Mouse (Mus musculus): ENCODE results near the gene Zfp503. TPM values are rescaled to one million over a fixed set of nuclear protein-coding genes. Genes with fewer than 3 reads are reported as not detected.

Zfp503 gene
- polyA plus RNA-seq, 1 experiment from 2014 or later: 41.4 TPM

- H3K4me1 ChIP-seq (replicated peaks; ENCODE audit: insufficient read depth, low read length): no peaks in the 10 kb centered on the region
- H3K9ac ChIP-seq (ENCODE audit: low read depth, low read length): no peak overlapping the region
- H3K27ac ChIP-seq: no peak overlapping the region
- no peak for TF ChIP-seq CTCF (IDR thresholded peaks at IDR 0.05; ENCODE audit: low read depth)
- no peaks in the 10 kb centered on the region for H3K27me3 ChIP-seq (ENCODE audit: insufficient read depth, low read length)
- H3K4me3 ChIP-seq (replicated peaks; ENCODE audit: low read depth, low read length): no peak overlapping the region
- no peak overlapping the region for H3K4me2 ChIP-seq (ENCODE audit: low read length)
- ATAC-seq (replicated peaks; ENCODE audit: low FRiP score, low read depth) (no peak), DNase-seq (ENCODE audit: low spot score) (no peak)
- 85% methylated on average over 2 of the region's 2 CpGs for WGBS
- H3K9me3 ChIP-seq (replicated peaks; ENCODE audit: low read length): no peaks in the 10 kb centered on the region
- H3K36me3 ChIP-seq (ENCODE audit: insufficient read depth, low read length): no peaks in the 10 kb centered on the region
Observed at GRCm38 (mm10) chr14:21937116-21937515, 52.3 kb downstream of the Zfp503 start.

- Histone ChIP-seq H3K4me3 (replicated peaks; ENCODE audit: low read depth, low read length) (no peak overlapping the region), H3K36me3 (ENCODE audit: insufficient read depth, low read length) (no peaks in the 10 kb centered on the region), H3K27me3 (ENCODE audit: insufficient read depth, low read length) (no peaks in the 10 kb centered on the region), H3K9me3 (replicated peaks; ENCODE audit: low read length) (no peaks in the 10 kb centered on the region), H3K4me1 (replicated peaks; ENCODE audit: insufficient read depth, low read length) (no peaks in the 10 kb centered on the region), H3K9ac (ENCODE audit: low read depth, low read length) (no peak overlapping the region), H3K4me2 (ENCODE audit: low read length) (no peak overlapping the region), H3K27ac (no peak overlapping the region)
- ATAC-seq (replicated peaks; ENCODE audit: low FRiP score, low read depth) (no peak), DNase-seq (ENCODE audit: low spot score) (no peak)
- no peak for TF ChIP-seq CTCF (IDR thresholded peaks at IDR 0.05; ENCODE audit: low read depth)
- 46% methylated on average over 6 of the region's 6 CpGs for WGBS
Observed at GRCm38 (mm10) chr14:21936102-21936630, 53.2 kb downstream of the Zfp503 start.

Small RNAs within 50 kb of the gene (microRNA-seq; reads per million reads assigned to microRNA genes)
- not detected for gene Gm27532

Other genes with a start within 250 kb of the Zfp503 start
- 8.1 and 8.5 TPM in 2 replicates for gene Samd8, start 239.1 kb downstream of the Zfp503 start, polyA plus RNA-seq (2015; fragmentation: Nextera tagmentation; extraction: Ambion mirVana)
- gene Dusp13, start 238.4 kb downstream of the Zfp503 start, polyA plus RNA-seq (2015; fragmentation: Nextera tagmentation; extraction: Ambion mirVana): 0.26 TPM in 1 of 2 replicates, not detected in the other
- gene Vdac2, start 164.4 kb downstream of the Zfp503 start, polyA plus RNA-seq (2015; fragmentation: Nextera tagmentation; extraction: Ambion mirVana): 355 and 383 TPM in 2 replicates
- 36.7 and 43.6 TPM in 2 replicates for gene Comtd1, start 140.6 kb downstream of the Zfp503 start, polyA plus RNA-seq (2015; fragmentation: Nextera tagmentation; extraction: Ambion mirVana)
- 0.83 and 1.3 TPM in 2 replicates for gene Lrmda, start 30.1 kb upstream of the Zfp503 start, polyA plus RNA-seq (2015; fragmentation: Nextera tagmentation; extraction: Ambion mirVana)

All from kidney, postnatal 0 days (tissue).